Mouse (Mus musculus): ENCODE results near the gene Larp1.

GRCm38 (mm10) chr11:58077270-58077669, 68.4 kb downstream of the Larp1 start:
- no peak for TF ChIP-seq CTCF (IDR thresholded peaks at IDR 0.05 in 2 of 3, conservative IDR thresholded peaks at IDR 0.05 in 1 of 3; ENCODE audit: control insufficient read depth in 1 of 3, insufficient read depth in 1 of 3, low read depth in 2 of 3, low read length in 3 of 3, poor library complexity in 1 of 3, severe bottlenecking in 1 of 3)
- no peak for TF ChIP-seq POLR2A (IDR thresholded peaks at IDR 0.05; ENCODE audit: control insufficient read depth in 1 of 2, insufficient read depth in 1 of 2, low read depth in 1 of 2, low read length in 2 of 2, poor library complexity in 1 of 2)
- TF ChIP-seq NELFE (IDR thresholded peaks at IDR 0.05; ENCODE audit: low read depth, low read length): no peak
- no peak for TF ChIP-seq BHLHE40 (IDR thresholded peaks at IDR 0.05; ENCODE audit: borderline replicate concordance, low read depth, low read length)
- TF ChIP-seq ZNF384 (IDR thresholded peaks at IDR 0.05; ENCODE audit: low read depth, low read length): no peak
- TF ChIP-seq MEF2A (IDR thresholded peaks at IDR 0.05; ENCODE audit: extremely low read depth, insufficient replicate concordance, low read depth, low read length, poor library complexity, severe bottlenecking): no peak
- TF ChIP-seq USF1 (IDR thresholded peaks at IDR 0.05; ENCODE audit: low read depth, low read length): no peak
- TF ChIP-seq POLR2AphosphoS2 (IDR thresholded peaks at IDR 0.05; ENCODE audit: low read length): no peak
- no peak for TF ChIP-seq ZC3H11A (IDR thresholded peaks at IDR 0.05; ENCODE audit: low read depth, low read length)
